Mouse (Mus musculus): ENCODE data around the gene Ankrd28.
"Not testable (repeated sequence)": the region's sequence is repeated elsewhere in the genome, so short reads cannot be mapped to it uniquely, and the experiment has no call there.

DNA sequence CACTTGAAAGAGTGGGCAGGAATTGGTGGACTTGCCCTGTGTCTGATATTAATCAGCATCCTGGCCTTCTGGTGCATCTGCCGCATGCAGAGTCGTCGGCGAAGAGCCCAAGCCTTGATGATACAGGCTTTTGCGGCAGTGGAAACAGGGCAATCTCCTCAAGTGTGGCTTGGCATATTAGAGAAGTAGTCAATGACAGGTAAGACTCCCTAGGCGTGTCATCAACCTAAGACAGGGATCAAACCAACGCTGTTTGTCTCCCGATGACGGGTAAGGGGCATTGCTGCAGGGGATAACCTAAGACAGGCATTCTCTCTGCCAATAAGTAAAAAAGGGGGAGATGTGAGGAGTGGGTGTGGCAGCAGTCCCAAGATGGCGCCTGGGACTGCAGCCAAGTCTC lies 35.9 kb upstream of the Ankrd28 start:
- not testable (repeated sequence) for TF ChIP-seq POLR2A (IDR thresholded peaks at IDR 0.05; ENCODE audit: borderline replicate concordance, low read depth, low read length); CTCF (IDR thresholded peaks at IDR 0.05; ENCODE audit: low read depth, low read length)
